Mouse (Mus musculus) limb, embryonic 14.5 days (tissue): ENCODE results near the gene Trnp1. TPM values are rescaled to one million over a fixed set of nuclear protein-coding genes. Genes with fewer than 3 reads are reported as not detected.

Experiments
- ATAC-seq: fragments of 200-750 bp; cut with Nextera tagmentation; 2 replicates; pipeline ENCODE4 v1.8.0; 2017; ENCODE audit warnings: low read depth, moderate number of reproducible peaks, moderate TSS enrichment; ENCODE audit not compliant: low FRiP score
- DNase-seq: peaks from one replicate; pipeline ENCODE4 v3.0.0-alpha.2; 2015; ENCODE audit warnings: low spot score
- H3K27ac ChIP-seq: fragments of 300-500 bp; sonication (generic); replicated peaks from 2 replicates; pipeline ENCODE4 v1.5.1; 2014; ENCODE audit warnings: low read depth, mild to moderate bottlenecking, low read length, moderate library complexity, mixed read lengths
- H3K27me3 ChIP-seq: fragments of 300-500 bp; sonication (generic); 2 replicates; pipeline ENCODE4 v1.6.1; 2014; ENCODE audit warnings: low read length, mixed read lengths; ENCODE audit not compliant: control insufficient read depth, insufficient read depth
- H3K36me3 ChIP-seq: fragments of 300-500 bp; sonication (generic); 2 replicates; pipeline ENCODE4 v1.6.1; 2014; ENCODE audit warnings: mild to moderate bottlenecking, low read length, moderate library complexity, mixed read lengths; ENCODE audit not compliant: control insufficient read depth, insufficient read depth
- H3K4me1 ChIP-seq: fragments of 300-500 bp; sonication (generic); 2 replicates; pipeline ENCODE4 v1.6.1; 2014; ENCODE audit warnings: antibody characterized with exemption, low read length, mixed read lengths; ENCODE audit not compliant: control insufficient read depth, insufficient read depth
- H3K4me2 ChIP-seq: fragments of 300-500 bp; sonication (generic); replicated peaks from 2 replicates; pipeline ENCODE4 v1.6.1; 2014; ENCODE audit warnings: low read depth, mild to moderate bottlenecking, low read length, moderate library complexity; ENCODE audit not compliant: severe bottlenecking
- H3K4me3 ChIP-seq: fragments of 300-500 bp; sonication (generic); replicated peaks from 2 replicates; pipeline ENCODE4 v1.5.1; 2014; ENCODE audit warnings: low read length
- H3K9ac ChIP-seq: fragments of 300-500 bp; sonication (generic); 2 replicates; pipeline ENCODE4 v1.6.1; 2014; ENCODE audit warnings: mild to moderate bottlenecking, low read depth, low read length, moderate library complexity; ENCODE audit not compliant: severe bottlenecking
- H3K9me3 ChIP-seq: fragments of 300-500 bp; sonication (generic); 2 replicates; pipeline ENCODE4 v1.6.1; 2016; ENCODE audit warnings: low read length; ENCODE audit not compliant: control insufficient read depth
- POLR2A ChIP-seq: fragments of 200-500 bp; IDR thresholded peaks from 2 replicates; pipeline ENCODE4 v1.8.0; 2012; ENCODE audit warnings: inconsistent platforms, mild to moderate bottlenecking, moderate library complexity, borderline replicate concordance; ENCODE audit not compliant: insufficient read depth, insufficient read length; ENCODE audit errors: extremely low read depth
- WGBS: fragments of 180-500 bp; shearing (Covaris S2); extraction: QIAGEN DNeasy Blood & Tissue Kit; methylation state at CpG from one replicate; pipeline ENCODE4 v1.1.7; 2014; 5-methylcytosine and 5-hydroxymethylcytosine counted together
- polyA plus RNA-seq, 2 experiments: library from polyadenylated mRNA; depleted of rRNA in 1 of 2; stranded (reverse) in 1 of 2; unstranded in 1 of 2; fragments of >200 nt; fragmentation: Nextera tagmentation in 1 of 2; extraction: Ambion mirVana in 1 of 2; gene quantifications; 2 replicates each; pipeline versions ENCODE4 v1.2.1 to v1.2.3; 2012 to 2014

Gene Trnp1
- polyA plus RNA-seq, 2 experiments = 5.0 to 5.4 TPM

- ATAC-seq = no peak
- Histone ChIP-seq H3K9me3 (no peaks in the 10 kb centered on the region), H3K27me3 (no peaks in the 10 kb centered on the region; the same call in 1 of the 2 replicates), H3K9ac (no peak overlapping the region), H3K4me2 (no peak overlapping the region), H3K4me1 (no peaks in the 10 kb centered on the region), H3K36me3 (no peaks in the 10 kb centered on the region), H3K4me3 (no peak overlapping the region), H3K27ac (no peak overlapping the region)
- TF ChIP-seq POLR2A = no peak
- WGBS = 78% methylated on average over 5 of the region's 5 CpGs
- DNase-seq = no peak
Observed at GRCm38 (mm10) chr4:133511050-133511449, 12.7 kb upstream of the Trnp1 start.

GRCm38 (mm10) chr4:133508990-133509389 lies 10.6 kb upstream of the Trnp1 start:
- no peak for TF ChIP-seq POLR2A
- Histone ChIP-seq H3K4me2 (no peak overlapping the region), H3K27me3 (peaks cover 1% of the 10 kb centered on the region; the same call in 1 of the 2 replicates), H3K9me3 (no peaks in the 10 kb centered on the region), H3K27ac (no peak overlapping the region), H3K9ac (no peak overlapping the region), H3K4me1 (no peaks in the 10 kb centered on the region), H3K4me3 (no peak overlapping the region), H3K36me3 (no peaks in the 10 kb centered on the region)
- DNase-seq (no peak), ATAC-seq (no peak)
- WGBS = 78% methylated on average over 7 of the region's 7 CpGs

- no peaks in the 10 kb centered on the region for H3K9me3 ChIP-seq
- TF ChIP-seq POLR2A = no peak
- no peak for DNase-seq
- H3K4me2 ChIP-seq = no peak overlapping the region
- H3K27ac ChIP-seq = no peak overlapping the region
- no peaks in the 10 kb centered on the region for H3K36me3 ChIP-seq
- H3K9ac ChIP-seq = no peak overlapping the region
- ATAC-seq = no peak
- WGBS = 57% methylated on average over 5 of the region's 5 CpGs
- peaks cover 7% of the 10 kb centered on the region; the same call in 1 of the 2 replicates for H3K27me3 ChIP-seq
- no peak overlapping the region for H3K4me3 ChIP-seq
- no peaks in the 10 kb centered on the region for H3K4me1 ChIP-seq
Observed at GRCm38 (mm10) chr4:133506573-133506972, 8.2 kb upstream of the Trnp1 start.

GRCm38 (mm10) chr4:133504755-133505485 lies 6.6 kb upstream of the Trnp1 start:
- 57% methylated on average over 9 of the region's 9 CpGs for WGBS
- H3K9ac ChIP-seq = no peak overlapping the region

GRCm38 (mm10) chr4:133504300-133504699 lies 6.0 kb upstream of the Trnp1 start:
- no peak for DNase-seq
- ATAC-seq = no peak
- TF ChIP-seq POLR2A = no peak
- Histone ChIP-seq H3K27me3 (peaks cover 22% of the 10 kb centered on the region), H3K36me3 (no peaks in the 10 kb centered on the region), H3K4me2 (no peak overlapping the region), H3K4me1 (no peaks in the 10 kb centered on the region), H3K4me3 (no peak overlapping the region), H3K9ac (no peak overlapping the region), H3K27ac (no peak overlapping the region), H3K9me3 (no peaks in the 10 kb centered on the region)
- WGBS = 51% methylated on average over 5 of the region's 5 CpGs

More at GRCm38 (mm10) chr4:133504755-133505485, 6.6 kb upstream of the Trnp1 start:
- Histone ChIP-seq H3K36me3 (no peaks in the 10 kb centered on the region), H3K4me3 (no peak overlapping the region), H3K27ac (no peak overlapping the region), H3K9me3 (no peaks in the 10 kb centered on the region), H3K27me3 (peaks cover 17% of the 10 kb centered on the region), H3K4me2 (no peak overlapping the region), H3K4me1 (no peaks in the 10 kb centered on the region)
- ATAC-seq (no peak), DNase-seq (no peak)
- no peak for TF ChIP-seq POLR2A
